Mouse (Mus musculus) liver, embryonic 14.5 days (tissue): ENCODE results near the gene Glrx5.

Experiments
- CTCF ChIP-seq: IDR thresholded peaks from 2 replicates; pipeline ENCODE4 v1.5.1; 2016; ENCODE audit warnings: antibody characterized with exemption, low read depth, control low read depth
- EP300 ChIP-seq: IDR thresholded peaks from 2 replicates; pipeline ENCODE4 v1.6.1; 2016; ENCODE audit warnings: antibody characterized with exemption, low read depth

DNA sequence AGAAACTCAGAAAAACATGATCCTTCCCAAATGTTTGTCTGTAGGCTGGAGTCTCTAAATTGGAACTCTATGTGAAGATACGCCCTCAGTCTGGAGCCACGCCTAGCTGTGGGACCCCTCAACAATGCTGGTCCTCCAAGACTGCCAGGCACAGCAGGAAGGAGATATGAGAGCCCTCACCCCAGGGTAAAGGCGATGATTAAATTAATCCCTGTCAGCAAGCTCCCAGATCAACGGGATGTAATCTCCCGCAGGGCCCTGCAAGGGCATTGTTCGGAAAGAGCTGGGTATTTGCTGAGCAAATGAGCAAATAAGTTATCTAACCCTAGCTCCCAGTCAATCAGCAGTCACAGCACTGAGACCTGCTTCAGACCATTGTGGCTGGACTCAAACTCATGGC lies 33.9 kb upstream of the Glrx5 start:
- TF ChIP-seq CTCF (no peak), EP300 (no peak)
